Mouse (Mus musculus) ovary, postnatal 36 days (tissue): ENCODE results near the gene Cntnap2.
"Not testable (repeated sequence)": the region's sequence is repeated elsewhere in the genome, so short reads cannot be mapped to it uniquely, and the experiment has no call there.

Source experiments
- DNase-seq: peaks from one replicate; pipeline ENCODE4 v3.0.0; 2022; ENCODE audit warnings: low spot score, mixed read lengths

Gene Cntnap2

DNA sequence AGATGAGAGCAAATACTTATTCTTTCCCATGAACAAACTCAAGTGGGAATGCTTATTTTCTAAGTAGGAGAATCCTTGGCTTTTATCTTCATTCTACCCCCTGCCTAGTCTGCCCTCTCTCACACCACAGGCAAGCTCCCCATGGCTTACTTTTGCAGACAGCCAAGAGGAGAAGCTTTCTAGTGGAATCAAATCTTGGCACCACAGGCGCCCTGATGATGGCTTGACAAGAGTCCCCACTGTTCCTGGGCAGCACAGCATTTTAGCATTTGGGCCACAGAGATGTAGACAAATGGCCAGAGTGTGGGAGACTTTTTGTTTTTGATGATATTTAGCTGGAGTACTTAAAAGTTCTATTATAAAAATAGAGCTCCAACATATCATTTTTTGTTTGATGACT is 1204.0 kb downstream of the Cntnap2 start:
- DNase-seq, result no peak

DNA sequence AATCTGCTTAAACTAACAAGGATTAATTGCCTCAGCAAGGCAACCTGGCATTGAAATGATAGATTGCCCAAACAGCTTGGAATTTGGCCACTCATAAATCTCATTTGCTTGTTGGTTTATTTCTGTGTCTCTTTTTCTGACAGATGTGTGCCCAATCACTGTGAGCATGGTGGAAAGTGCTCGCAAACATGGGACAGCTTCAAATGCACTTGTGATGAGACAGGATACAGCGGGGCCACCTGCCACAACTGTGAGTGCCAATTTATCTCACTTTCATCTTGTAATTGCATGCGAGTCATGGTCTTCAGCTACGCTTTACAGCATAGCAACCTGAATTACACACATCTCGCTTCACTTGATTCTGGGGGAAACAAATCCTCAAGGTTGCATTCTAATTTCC is 1287.8 kb downstream of the Cntnap2 start:
- DNase-seq, result no peak

DNA sequence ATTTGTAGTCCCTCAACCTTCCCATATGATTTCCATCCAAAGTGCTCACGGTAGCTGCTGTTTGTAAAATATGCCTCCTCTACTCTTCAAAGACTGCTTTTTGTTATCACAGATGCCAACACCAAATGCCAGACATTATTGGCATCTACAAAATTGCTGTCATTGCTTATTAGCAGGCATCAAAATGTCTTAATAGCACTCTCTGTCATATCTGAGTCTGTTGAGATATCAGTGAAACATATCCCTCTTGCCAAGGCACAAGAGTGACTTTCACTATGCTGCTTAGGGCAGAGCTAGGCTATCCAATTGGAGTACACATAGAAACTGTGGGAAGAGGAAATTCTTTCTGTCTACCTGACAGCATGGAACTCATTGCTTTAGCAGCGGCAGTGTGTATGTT is 1301.9 kb downstream of the Cntnap2 start:
- DNase-seq, result no peak

DNA sequence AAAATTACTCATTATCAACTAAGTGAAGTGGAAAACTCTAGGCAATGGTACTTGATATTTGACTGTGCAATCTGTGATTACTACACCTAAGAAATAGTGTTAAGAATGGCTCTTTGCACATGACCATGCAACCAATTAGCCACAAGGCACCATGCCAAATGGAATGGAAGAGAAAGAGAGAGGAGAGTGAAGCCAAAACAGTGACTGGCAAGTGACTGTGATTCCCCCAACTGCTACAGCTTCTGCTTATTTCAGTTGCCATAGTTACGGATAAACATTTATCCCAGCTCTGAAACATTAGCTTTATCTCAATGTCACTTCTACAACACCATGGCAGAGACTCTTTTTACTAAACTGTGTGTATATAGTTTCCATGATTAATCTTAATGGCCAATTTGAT is 1303.0 kb downstream of the Cntnap2 start:
- DNase-seq, result no peak

DNA sequence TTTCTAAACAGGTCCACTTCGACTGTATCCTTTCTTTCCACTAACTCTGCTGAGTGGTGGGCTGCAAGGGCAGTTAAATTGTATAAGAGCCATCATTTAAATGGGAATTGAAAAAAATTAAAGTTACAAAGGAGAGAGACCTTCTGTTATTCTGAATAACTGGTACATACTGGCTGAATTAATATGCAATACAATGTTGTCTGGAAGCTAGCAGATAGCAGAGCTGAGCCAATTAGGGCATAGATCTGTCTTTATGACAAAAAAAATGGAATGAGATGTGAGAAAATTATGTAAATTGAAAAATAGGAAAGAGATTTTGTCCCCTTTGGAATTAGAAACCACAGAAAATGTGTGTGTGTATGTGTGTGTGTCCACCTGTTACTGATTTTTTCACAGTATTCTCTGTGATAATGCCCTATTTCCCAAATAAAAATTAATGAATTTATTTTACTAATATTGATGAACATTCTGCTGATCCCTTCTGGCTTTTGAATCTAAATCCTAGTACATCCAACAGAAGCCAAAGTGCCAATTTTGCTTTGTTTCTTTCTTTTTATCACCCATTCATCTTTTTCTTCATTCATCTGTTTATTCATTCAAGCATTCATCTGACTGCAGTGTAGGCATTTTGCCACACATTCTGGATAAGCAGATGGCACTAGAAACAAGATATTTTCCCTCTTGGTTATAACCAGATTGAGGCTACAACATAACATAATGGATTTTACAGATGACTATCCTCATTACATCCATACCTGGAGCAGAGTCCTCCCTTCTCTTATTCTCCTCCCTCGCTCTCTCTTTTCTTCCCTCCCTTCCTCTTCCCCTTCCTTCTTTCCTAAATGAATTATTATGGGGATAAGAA is 1339.8 kb downstream of the Cntnap2 start:
- DNase-seq, result no peak

DNA sequence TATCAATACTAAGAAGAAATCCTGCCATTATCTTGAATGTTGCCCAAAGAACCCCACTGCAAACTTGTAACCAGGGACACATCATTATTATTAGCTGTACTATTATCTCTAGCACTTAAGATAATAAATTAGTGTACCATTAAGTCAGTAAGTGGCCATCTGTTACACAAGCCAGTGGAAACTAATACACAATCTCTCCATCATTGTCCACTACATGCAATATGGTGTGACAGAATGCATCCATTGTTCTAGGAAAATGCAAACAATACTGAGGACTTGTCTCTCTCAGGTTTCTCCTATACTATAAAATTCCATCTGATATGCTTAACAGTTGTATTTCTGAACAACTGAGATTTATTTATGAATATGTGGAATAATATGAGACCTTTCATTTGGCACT is 1355.0 kb downstream of the Cntnap2 start:
- DNase-seq, result no peak

DNA sequence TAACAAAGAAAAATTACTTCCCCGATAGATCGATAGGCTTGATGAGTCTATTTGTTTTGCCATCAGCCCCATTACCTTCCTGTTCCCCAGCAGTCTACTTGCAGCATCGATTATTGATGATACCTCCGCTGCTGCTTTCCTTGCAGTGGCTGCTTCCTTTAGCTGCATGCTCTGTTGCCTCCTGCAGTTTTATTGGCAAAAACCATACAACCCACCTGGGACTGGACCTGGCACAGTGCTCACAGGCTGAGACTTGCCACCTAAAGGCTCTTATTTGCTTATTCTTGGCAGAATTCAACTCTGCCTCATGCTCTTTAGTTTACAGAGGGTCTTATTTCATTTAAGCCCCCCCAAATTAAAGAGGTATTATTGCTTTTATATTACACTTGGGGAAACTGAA is 1355.4 kb downstream of the Cntnap2 start:
- DNase-seq, result no peak

DNA sequence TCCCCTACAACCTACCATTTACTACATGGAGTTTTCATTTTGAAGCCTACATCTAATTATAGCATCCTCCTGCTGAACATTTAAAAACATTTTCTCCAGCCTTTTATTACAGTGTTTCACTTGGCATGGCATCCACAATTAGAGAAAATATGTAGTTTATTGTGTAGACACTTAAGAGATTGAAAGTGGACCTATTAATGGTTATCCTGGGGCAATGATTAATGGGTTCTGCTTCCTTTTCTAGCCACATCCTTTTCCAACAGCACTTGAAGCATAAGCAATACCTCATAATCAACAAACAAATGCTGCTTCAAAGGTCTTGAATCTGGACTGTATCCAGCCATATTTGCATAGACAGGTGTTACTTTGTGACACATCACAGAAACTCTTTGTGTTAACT is 1360.7 kb downstream of the Cntnap2 start:
- DNase-seq, result no peak

DNA sequence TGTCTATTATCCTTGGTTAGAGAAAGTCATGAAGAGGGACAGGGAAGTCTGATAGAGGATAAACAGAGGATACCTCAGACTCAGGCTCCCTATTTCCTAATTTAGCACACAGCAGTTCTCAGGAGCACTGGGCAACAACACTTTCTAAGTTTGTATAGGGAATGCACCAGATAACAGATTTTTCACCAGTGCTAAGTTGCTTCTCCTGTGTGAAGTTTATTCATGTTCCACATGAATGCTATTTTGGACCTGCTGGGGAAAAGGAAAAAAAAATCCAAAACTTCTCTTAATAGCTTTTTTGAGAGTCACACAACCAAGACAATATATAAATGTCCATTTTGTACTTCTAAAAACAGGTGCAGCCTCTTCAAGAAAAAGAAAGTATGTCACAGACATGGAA is 1361.2 kb downstream of the Cntnap2 start:
- DNase-seq, result no peak

DNA sequence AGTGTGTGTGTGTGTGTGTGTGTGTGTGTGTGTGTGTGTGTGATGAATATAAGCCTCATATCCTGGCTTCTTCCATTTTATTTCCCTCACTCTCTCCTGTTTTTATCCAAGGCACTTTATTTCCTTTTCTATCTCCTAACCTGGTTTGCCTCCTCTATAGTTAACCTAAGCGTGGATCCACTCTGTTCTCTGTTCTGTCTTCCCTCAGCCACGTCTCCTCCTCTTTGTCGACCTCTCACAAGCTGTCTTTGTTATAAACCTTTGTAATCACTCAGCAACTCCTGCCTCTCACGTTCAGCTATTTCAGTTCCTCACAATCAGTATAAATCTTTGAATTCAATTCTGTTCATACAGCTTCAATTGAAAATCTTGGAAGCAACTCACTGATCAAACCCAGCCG is 1369.1 kb downstream of the Cntnap2 start:
- DNase-seq, result no peak

DNA sequence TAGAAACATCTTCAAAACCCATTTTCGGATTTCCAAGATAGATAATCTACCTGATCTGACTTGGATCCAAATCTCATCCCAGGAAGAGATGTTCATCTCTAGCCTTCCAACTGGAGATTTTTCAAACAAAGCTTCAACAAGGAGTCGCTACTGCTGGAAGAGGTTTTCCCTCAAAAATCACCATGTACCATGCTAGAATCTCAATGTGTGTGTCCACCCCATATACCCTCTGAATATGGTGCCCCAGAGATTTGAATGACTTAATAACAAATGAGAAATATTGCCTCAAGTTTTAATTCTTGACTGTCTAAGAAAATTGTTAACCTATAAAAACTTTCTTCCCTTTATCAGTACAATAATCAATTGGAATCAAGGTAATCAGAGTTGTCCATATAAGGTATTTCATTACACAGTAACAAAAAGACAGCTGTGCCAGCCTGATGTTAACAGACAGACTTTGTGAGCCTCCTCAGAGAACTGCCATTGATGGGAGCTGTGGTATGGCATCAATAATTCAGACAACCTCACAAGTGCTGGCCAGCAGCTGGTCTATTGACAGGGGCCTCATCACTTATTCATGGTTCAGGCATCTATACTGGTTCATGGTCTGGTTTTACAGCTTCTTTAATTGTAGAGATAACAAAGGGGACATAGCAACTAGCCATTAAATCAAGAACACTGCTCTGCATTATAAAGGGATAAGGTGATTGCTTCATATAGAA is 1391.9 kb downstream of the Cntnap2 start:
- no peak for DNase-seq

DNA sequence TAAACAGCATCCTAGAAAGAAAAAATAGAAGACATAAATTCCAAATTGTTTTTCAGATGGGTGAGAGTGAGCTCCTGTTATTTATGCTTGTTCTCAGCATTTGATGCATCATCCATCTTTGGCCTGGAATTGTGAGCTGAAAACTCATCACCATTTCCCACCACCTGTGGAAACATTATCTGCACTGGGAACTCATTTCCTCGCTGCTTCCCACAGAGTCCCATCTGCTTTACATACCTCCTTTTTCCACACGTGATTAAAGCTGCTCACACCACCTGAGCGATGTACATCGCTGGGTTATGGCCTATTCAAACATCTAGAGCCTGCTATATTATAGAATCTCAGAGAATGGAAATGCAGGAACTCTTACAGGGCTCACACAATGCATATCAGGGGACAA is 1413.5 kb downstream of the Cntnap2 start:
- DNase-seq, result no peak

DNA sequence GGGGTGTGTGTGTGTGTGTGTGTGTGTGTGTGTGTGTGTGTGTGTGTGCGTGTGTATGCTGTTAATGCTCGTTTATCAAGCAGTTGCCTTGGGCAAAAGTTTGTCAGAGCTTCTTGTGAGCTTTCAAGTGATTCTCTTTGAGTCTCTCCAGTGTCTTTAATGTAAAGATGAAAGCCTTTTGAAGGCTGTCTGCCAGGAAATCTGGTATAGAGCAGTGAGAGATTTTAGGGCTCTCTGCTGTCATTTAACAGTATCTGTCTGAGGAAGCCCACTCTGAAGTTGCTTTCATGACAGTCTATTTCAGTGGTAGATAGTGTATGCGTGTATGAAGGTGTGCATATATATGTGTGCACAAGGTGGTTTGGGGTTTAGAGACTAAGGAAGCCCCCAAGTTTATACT is 1425.2 kb downstream of the Cntnap2 start:
- DNase-seq, result no peak

DNA sequence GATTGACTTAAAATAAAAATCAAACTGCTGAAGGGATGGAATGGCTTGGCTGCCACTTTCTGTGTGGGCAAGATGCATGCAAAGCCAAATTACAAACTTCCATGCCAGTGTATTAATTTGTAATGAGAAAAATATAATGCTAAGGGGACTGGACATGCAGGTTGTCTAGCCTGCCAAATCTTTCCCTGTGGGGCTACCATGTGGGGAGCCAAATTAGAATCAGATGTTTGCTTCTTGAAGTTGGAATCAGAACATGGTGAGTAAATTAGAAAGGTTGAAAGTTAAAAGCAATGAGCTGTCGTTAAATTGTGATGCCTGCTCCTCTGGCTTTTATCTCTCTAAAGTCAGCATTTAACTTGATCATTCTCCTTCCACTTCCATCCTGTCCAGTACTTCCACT is 1443.6 kb downstream of the Cntnap2 start:
- DNase-seq, result no peak

DNA sequence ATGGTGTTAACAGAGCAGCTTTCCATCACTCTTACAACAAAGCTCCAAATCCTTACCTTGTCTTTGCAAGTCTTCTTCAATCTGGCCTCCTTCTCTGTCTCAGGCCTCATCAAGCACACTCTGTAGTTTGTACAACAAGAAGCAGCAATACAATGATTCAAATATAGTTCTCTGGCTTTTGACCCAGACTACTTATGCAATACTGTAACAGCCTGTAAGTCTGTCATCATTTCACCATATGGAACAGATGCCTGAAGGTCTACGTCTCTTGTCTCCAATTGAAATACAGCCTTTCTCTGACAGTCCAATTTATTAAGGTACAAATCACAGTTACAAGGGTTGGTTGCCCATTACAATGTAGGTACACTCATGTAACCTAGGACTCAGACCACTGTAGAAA is 1453.7 kb downstream of the Cntnap2 start:
- DNase-seq, result no peak

DNA sequence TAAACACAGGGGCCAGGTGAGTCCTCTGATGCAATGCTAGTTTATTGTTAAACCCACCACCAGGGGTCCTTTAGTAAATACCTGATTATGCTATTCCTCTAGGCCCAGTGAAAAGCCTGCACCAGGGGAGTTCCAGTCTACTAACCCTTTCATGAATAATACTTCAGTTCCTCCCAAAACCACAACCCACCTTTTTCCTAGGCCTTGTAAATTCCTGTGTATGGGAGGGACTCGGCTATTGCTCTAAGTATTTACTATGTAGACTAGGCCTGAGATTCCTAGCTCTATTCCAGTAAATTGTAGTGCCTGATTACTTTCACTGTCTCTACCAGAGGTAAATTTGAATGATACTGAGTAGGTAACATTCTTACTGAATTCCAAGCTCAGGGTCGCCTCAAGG is 1478.4 kb downstream of the Cntnap2 start:
- DNase-seq, result not testable (repeated sequence)

DNA sequence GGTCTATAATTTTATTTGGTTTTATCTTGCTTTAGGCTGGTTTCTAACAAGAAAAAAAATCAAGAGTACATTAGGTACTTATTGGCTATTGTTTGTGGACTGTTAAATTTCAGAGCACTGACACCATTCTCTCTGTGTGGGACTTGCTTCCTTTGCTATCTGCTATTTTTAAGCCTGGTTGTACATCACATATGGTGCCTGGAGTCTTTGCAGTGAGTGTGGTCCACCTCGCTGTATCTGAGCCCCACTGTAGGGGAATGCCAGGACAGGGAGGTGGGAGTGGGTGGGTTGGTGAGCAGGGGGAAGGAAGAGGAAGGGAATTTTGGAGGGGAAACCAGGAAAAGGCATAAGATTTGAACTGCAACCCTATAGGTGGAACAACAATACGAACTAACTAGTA is 1504.3 kb downstream of the Cntnap2 start:
- DNase-seq, result no peak

DNA sequence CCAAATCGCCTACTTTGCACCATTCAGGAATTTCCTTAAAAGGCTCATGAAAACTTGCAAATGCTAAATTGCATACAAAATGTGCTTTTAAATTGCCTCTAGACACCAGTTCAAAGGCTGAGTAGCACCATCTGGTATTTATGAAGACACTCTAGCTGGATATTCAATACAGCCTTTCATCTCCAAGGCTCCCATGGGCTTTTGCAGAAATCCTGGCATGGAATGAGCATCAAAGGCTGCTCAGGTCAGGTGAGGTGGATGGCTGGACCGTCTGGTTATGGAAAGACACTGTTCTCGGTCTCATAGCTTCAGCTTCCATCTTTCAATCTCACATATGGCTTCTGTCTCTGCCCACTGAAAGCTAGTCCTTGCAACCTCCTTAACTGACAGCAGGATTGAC is 1515.9 kb downstream of the Cntnap2 start:
- no peak for DNase-seq

DNA sequence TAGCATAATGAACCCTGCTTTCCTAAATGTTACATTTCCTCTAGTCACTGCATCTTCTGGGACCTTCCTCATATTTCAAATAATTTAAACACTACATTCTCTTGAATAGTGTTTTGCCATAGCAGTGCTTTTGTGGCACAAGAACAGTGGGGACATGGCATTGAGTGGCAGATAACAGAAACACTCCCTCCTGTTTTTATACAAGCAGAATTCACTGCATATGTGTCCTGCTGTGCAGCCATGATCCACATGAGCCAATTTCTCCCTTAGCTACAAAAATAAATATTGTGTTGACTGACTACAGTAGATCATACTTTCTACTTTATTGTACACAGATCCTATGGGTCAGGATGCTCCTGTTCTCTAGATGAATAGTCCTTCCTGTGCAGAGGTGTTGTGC is 1553.2 kb downstream of the Cntnap2 start:
- no peak for DNase-seq

DNA sequence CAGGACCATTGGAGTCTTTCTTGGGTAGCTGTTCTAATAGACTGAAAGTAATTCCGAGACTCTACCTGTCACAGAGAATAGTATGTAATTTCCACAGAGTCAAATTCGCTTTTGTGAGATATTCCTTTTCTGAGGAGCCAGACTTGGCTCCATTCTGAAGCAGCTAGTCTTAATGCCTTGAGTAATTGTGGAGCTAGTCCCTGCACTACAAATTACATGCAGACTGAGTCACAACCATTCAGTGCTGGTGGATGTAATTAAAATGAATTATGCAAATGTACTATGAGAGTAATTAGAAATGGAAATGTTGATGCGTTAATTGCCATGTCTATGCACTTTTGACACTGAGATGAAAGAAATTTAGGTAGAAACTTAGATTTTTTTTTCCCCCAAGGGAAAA is 1553.7 kb downstream of the Cntnap2 start:
- no peak for DNase-seq

DNA sequence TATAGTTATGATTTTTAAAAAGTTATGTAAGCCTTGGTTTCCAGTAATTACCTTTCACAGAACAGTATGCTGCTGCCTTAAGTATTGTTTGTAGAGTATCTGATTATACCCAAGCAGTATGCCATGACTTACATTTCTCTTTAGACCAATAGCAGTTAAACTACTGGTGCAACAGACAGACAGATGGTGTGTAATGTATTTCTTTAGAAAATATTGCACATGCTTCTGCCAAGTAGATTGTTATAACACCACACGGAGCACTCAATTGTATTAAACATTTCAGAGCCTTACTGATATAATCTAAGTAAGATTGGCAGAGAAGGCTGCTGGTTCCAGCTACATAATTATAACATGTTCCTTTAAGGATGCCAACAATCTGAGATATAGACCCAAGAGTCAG is 1609.9 kb downstream of the Cntnap2 start:
- DNase-seq, result no peak

DNA sequence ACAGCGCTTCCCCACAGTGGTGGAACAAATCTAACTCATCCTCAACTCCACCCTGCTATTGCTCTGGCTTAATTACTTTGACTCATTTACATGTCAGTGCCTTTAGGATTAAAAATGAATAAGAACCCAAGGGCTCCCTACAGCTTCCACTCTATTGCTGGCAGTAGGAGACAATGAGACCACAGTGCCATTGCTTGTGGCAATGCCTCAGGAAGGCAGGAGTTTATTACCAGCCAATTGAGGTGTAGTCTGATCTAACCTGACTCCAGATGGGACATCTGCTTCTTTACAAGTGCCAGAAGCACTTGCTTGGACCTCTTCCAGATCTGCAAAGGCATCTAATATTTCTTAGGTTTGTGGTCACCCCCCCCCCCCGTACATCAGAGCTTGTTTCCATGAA is 1615.9 kb downstream of the Cntnap2 start:
- no peak for DNase-seq

DNA sequence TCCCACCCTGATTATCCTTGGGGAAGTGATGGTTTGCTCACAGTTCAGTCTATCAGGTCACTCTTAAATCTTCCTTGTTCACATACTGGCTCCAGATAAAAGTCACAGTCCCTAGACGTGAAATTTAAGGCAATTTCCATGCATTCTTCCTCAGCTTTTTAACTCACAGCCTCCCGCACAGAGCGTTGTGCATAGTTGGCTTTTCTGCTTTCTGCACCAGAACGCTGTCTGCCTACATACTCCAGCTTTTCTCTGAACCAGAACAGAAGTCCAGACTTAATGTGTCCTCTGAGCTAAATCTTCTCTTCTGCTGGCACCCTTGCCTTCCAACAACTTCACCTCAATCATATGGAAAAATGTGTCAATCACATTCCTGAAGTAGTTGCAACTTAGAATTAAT is 1616.5 kb downstream of the Cntnap2 start:
- DNase-seq, result no peak

DNA sequence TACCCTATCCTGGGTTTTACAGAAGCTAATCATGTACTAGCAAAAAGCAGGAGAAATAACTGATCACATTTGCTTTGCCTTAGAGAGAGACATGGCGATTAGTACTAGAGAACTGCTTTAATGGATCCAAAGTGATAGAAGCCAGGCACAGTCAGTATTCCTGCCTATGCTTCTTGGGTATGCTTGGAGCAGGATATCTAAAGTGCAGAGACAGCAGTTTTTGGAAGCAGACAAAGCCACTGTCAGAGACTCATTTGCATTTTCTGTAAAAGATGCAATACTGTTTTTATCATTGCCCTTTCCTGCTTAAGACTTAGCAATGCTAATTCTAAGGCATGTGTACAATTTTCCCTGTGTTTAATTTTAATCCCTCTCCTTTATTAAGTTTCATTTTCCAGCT is 1637.0 kb downstream of the Cntnap2 start:
- no peak for DNase-seq
